Mouse (Mus musculus): ENCODE data around the gene Dennd1a. TPM values are rescaled to one million over a fixed set of nuclear protein-coding genes. Genes with fewer than 3 reads are reported as not detected.

Dennd1a gene
- total RNA-seq, 1 experiment from 2014 or later: 16.1 TPM

DNA sequence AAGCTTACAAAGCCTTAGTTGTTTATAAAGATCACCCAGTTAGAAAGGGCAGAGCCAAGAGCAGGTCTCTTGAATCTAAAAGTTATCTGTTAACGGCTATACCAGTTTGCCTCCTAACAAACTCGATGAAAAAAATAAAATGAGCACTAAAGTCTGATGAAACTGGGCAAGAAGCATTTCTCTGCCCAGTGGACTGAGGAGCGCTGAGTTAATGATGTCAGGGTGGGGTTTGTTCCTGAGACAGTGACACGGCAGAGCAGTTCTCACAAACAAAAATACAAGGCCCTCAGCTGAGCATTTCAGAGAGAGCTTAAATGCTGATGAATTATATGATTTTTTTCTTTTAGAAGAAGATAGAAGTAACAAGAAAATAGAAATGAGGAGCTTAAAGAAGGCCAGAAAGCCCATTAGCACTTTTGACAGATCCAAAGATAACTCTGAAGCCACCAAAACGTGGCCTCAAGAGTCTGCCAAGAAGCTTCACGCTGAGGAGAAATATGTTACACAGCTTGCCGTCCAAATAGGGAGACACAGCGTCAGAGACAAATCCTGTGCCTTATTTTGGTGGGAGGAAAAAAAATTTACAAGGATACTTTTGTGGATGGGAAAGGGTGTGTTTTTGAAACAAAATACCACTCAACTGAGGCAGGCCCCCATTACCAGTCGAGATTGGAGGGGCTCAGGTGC is 264.0 kb downstream of the Dennd1a start:
- ATAC-seq (replicated peaks; ENCODE audit: insufficient number of reproducible peaks, low FRiP score, low TSS enrichment, poor library complexity, severe bottlenecking): no peak

DNA sequence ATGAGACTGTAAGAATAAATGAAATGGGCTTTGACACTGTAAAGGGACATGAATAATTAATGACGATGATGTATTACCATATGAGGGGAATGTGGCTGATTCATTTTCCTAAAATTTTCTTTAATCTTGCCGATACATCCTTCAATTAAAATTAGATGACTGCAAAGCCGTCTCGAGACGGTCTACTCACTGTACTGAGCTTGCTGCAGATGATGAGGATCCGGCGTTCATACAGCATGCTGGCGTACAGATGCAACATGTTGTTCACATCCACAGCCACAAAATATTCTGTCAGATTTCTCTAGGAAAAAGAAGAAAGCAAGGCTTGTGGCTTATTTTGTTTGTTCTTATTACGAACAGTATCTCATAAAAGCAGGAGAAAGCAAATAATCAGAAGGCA is 266.0 kb downstream of the Dennd1a start:
- ATAC-seq (replicated peaks; ENCODE audit: insufficient number of reproducible peaks, low FRiP score, low TSS enrichment, poor library complexity, severe bottlenecking): no peak

GRCm38 (mm10) chr2:38014702-38015101 is 272.5 kb downstream of the Dennd1a start:
- no peak for ATAC-seq (replicated peaks; ENCODE audit: insufficient number of reproducible peaks, low FRiP score, low TSS enrichment, poor library complexity, severe bottlenecking)

GRCm38 (mm10) chr2:38013839-38014365 is 273.3 kb downstream of the Dennd1a start:
- no peak for ATAC-seq (replicated peaks; ENCODE audit: insufficient number of reproducible peaks, low FRiP score, low TSS enrichment, poor library complexity, severe bottlenecking)

- no peak for ATAC-seq (replicated peaks; ENCODE audit: insufficient number of reproducible peaks, low FRiP score, low TSS enrichment, poor library complexity, severe bottlenecking)
Measured at GRCm38 (mm10) chr2:38007238-38007637, 280.0 kb downstream of the Dennd1a start.

GRCm38 (mm10) chr2:38003183-38003680 is 284.0 kb downstream of the Dennd1a start:
- no peak for ATAC-seq (replicated peaks; ENCODE audit: insufficient number of reproducible peaks, low FRiP score, low TSS enrichment, poor library complexity, severe bottlenecking)

GRCm38 (mm10) chr2:38001004-38001403 is 286.2 kb downstream of the Dennd1a start:
- ATAC-seq (replicated peaks; ENCODE audit: insufficient number of reproducible peaks, low FRiP score, low TSS enrichment, poor library complexity, severe bottlenecking): no peak

GRCm38 (mm10) chr2:37997966-37998365 is 289.2 kb downstream of the Dennd1a start:
- ATAC-seq (replicated peaks; ENCODE audit: insufficient number of reproducible peaks, low FRiP score, low TSS enrichment, poor library complexity, severe bottlenecking): no peak

- no peak for ATAC-seq (replicated peaks; ENCODE audit: insufficient number of reproducible peaks, low FRiP score, low TSS enrichment, poor library complexity, severe bottlenecking)
Measured at GRCm38 (mm10) chr2:37989091-37989490, 298.1 kb downstream of the Dennd1a start.

GRCm38 (mm10) chr2:37988301-37988700 is 298.9 kb downstream of the Dennd1a start:
- no peak for ATAC-seq (replicated peaks; ENCODE audit: insufficient number of reproducible peaks, low FRiP score, low TSS enrichment, poor library complexity, severe bottlenecking)

DNA sequence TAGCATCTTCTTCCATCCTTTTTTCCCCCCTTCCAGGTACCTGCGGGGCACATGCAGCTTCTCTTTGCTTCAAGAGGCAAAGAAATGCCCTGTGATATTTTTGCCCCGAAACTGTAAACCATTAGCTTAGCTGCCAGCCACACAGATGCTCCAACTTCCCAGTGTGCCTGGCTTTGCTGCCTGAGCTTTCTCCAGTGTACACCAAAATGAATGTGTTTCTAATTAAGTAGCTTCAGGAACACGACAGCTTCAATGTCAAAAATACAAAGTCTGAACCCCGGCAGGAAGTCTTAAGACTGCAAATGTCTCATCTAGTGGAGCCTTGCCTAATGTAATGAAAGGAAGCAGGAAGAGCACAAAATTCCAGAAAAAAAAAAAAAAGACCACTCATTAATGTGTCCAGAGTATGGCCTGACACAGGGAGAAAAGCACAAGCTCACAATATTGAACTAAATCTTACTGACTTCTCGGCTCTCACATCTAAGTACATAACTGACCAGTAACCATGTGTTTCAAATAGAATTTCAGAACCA is 301.4 kb downstream of the Dennd1a start:
- ATAC-seq (replicated peaks; ENCODE audit: insufficient number of reproducible peaks, low FRiP score, low TSS enrichment, poor library complexity, severe bottlenecking): no peak

DNA sequence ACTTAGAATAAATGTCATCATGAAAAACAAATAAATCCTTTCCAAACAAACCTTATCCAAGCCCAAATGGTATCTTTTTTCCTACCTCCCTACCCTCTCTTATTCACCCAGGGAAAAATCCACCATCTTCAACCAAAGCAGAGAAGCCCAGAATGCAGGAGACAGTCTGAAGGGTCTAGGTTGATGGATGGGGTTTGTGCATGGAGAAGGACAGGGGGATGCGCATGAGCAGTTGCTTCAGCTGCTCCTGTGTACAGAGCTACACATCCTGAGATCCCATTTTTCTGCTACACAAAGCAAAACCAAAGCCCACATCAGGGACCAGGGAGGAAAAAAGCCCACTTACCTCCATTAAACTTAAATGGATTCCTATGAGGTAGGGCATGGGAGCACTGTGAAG is 304.5 kb downstream of the Dennd1a start:
- ATAC-seq (replicated peaks; ENCODE audit: insufficient number of reproducible peaks, low FRiP score, low TSS enrichment, poor library complexity, severe bottlenecking): no peak

GRCm38 (mm10) chr2:37981562-37982403 is 305.4 kb downstream of the Dennd1a start:
- no peak for ATAC-seq (replicated peaks; ENCODE audit: insufficient number of reproducible peaks, low FRiP score, low TSS enrichment, poor library complexity, severe bottlenecking)

DNA sequence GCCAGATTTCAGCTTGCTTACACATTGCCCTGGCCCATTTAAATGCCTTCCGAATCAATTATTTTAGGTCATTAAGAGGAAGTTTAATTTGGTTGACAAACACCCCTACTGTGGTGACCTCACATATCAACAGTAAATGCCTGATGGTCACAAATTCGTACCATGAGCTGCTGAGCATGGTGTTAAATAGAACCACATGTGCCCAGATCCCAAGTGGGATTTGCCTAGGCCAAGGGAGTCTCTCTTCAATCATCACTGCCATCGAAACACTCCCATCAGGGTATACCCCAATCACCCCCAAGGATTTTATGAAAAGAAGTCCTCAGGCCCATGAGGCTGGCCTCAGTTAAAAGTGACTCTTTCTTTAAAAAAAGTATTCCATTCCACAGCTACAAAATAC is 313.0 kb downstream of the Dennd1a start:
- no peak for ATAC-seq (replicated peaks; ENCODE audit: insufficient number of reproducible peaks, low FRiP score, low TSS enrichment, poor library complexity, severe bottlenecking)

GRCm38 (mm10) chr2:37972621-37973020 is 314.6 kb downstream of the Dennd1a start:
- ATAC-seq (replicated peaks; ENCODE audit: insufficient number of reproducible peaks, low FRiP score, low TSS enrichment, poor library complexity, severe bottlenecking): no peak

DNA sequence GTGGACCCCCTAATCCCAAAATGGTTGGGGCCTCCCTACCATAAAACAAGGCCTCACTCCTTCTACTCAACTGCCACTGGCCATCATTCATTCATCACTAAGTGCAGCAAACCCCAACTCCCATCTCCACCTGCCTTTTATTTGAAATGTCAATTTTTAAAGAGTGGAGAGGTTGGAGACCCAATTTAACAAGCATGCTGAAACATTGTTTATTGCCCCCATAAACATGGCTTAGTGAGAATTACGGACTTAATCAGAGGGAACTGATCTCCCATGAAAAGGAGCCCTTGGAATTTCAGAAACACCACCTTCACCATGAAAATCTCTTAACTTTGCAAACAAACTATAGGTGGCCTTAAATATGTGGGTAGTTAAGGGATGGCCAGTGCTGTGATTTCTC is 315.5 kb downstream of the Dennd1a start:
- ATAC-seq (replicated peaks; ENCODE audit: insufficient number of reproducible peaks, low FRiP score, low TSS enrichment, poor library complexity, severe bottlenecking): no peak

DNA sequence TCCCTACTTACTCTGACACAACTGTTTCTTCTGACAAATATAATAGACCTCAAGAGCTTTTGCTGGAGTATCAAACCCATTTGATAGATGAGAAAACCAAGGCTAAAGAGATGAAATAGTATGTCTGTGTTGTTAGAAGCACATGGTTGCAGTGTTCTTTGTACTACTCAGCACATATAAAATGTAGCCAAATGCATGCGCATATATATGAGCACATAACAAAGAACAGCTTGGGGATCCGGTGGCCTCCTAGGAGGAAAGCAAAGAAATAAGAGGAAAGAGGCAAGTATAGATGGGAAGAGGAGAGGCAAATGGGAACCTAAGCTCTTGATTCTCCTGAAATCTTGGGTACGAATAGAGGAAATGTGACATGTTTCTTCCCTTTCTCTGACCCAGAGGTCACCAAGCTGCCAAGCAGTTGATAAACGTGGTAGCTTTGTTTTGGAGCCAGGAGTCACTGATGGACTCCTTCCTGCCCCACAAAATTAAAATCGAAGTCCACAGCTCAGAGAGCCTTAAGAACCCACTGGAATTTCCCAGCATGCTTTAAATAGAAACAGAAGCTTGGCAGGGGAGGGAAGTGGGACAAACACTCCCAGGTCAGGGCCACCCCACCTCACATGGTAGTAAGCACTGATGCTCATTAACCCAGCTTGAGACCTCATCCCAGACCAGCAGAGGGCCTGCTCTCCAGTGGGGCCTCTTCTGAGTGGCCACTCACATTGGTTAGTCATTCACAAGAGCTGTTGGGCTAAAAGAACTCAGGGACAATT is 317.3 kb downstream of the Dennd1a start:
- ATAC-seq (replicated peaks; ENCODE audit: insufficient number of reproducible peaks, low FRiP score, low TSS enrichment, poor library complexity, severe bottlenecking): no peak

DNA sequence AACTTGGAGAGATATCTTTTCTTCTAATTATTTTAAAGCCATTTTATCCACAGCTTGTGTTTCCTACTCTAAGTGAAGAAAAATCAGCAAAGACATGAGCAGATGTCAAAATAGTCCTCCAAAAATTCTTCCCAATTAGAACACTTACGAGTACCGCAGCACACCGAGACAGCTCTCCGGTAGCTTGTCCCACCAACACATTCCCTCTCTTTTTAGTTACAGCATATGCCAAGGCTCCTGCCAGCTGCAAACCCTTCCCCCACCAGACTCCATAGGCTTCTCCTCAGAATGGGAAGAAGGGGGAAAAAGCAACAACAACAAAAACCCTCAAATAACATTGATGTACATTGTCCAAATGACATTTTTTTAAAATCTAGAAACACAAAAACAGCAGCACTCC is 322.7 kb downstream of the Dennd1a start:
- ATAC-seq (replicated peaks; ENCODE audit: insufficient number of reproducible peaks, low FRiP score, low TSS enrichment, poor library complexity, severe bottlenecking): no peak

DNA sequence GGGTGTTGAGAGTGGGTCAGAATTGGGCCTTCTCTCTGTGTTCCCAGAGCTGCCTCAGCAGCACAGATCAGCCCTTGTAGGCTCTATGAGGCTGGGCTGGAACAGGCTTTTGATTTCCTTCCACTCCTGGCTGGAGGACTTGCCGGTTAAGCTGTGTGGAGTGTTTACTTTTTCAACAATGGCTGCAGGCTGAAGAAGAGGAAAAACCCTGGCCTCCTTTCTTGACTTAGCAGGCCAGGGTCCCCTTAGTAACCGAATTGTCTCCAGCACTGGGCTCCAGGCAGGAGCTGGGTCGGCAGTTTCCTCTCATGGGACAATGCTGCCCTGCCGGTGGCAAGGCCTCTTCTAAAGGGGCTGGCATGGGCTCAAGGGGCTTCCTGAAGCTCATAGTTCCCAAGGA is 323.8 kb downstream of the Dennd1a start:
- ATAC-seq (replicated peaks; ENCODE audit: insufficient number of reproducible peaks, low FRiP score, low TSS enrichment, poor library complexity, severe bottlenecking): no peak

Data from monocyte, adult 5-6 weeks (primary cell).